Mouse (Mus musculus) activated CD4-positive, CD25-positive, alpha-beta regulatory T cell, adult 4 months (primary cell): ENCODE data around the gene Nufip2. TPM values are rescaled to one million over a fixed set of nuclear protein-coding genes. Genes with fewer than 3 reads are reported as not detected.
"Not testable (repeated sequence)": the region's sequence is repeated elsewhere in the genome, so short reads cannot be mapped to it uniquely, and the experiment has no call there.

Experiments used
- ATAC-seq: one replicate; pipeline ENCODE4 v1.8.0; 2017
- polyA plus RNA-seq, 2 experiments: library from polyadenylated mRNA; unstranded; fragments of 100-300 nt; shearing (Covaris generic); gene quantifications; one replicate each; pipeline ENCODE4 v1.2.1; 2017

Nufip2 gene
- polyA plus RNA-seq, 2 experiments from 2014 or later = 16.2 to 20.5 TPM

- ATAC-seq = no peak
These were observed 27.8 kb downstream of the Nufip2 start for GRCm38 (mm10) chr11:77713736-77714135.

GRCm38 (mm10) chr11:77719055-77719454 lies 33.1 kb downstream of the Nufip2 start:
- no peak for ATAC-seq

- ATAC-seq = no peak
These were observed 35.4 kb downstream of the Nufip2 start for GRCm38 (mm10) chr11:77721389-77721788.

- no peak for ATAC-seq
These were observed 38.8 kb downstream of the Nufip2 start for GRCm38 (mm10) chr11:77724766-77725165.

GRCm38 (mm10) chr11:77725183-77725582 lies 39.2 kb downstream of the Nufip2 start, which contains the start of gene Cryba1:
Cryba1 (minus strand) TSS chr11:77725283.
- ATAC-seq = no peak

GRCm38 (mm10) chr11:77728587-77728986 lies 42.6 kb downstream of the Nufip2 start:
- ATAC-seq = no peak

DNA sequence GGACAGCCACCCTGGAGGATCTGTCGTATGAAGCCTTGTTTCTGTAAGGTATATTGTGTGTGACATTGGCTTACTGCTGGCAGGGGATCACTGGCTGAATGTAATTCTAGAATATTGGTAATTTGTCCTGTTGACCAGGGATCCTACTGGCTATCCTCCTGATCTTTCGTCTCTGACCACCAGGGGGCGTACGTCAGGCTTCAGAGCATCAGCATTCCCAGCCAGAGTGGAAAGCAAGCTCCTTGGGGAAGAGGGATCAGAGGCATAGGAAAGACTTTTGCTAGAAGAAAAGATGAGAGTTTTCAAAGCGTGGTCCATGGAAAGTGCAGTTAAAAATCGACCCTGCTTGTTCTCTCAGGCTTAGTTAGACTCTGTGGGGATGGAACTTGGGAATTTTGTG lies 51.3 kb downstream of the Nufip2 start:
- ATAC-seq = no peak

DNA sequence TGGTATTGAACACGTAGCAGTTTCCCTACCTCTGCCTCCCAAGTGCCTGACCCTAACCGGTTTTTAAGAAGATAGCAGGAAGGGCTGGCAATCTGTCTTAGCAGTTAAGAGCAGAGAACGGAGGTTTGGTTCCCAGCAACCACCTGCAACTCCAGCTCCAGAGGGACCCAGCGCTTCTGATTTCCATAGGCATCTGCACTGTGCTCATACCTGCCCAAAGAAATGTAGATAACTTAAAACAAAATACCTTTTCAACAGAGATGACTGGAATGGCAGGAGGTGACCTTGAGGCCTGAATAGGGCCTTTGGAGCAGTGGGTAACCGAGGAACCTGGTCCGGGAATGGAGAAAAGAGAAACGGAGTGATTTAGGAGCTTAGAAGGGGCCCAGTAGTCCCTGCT lies 52.6 kb downstream of the Nufip2 start:
- no peak for ATAC-seq

DNA sequence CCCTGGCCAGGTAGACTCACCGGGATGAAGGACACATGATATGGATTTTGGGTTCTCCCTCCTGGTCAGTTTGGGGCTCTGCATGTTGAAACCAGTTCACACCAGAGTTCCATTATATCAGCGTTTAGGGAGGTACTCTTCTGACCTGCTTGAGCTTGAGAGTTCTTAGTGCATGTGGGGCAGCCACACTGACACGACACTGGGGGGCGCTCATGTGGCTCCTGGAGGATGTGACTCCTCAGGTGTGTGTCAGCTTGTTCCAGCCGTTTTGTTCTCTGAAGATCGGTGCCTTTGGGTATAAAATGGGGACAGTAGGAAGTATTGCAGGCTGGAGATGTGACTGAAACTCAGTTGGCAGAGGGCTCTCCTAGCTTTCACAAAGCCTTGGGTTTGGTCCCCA lies 58.0 kb downstream of the Nufip2 start:
- no peak for ATAC-seq

- no peak for ATAC-seq
These were observed 60.7 kb downstream of the Nufip2 start for GRCm38 (mm10) chr11:77746652-77747051.

GRCm38 (mm10) chr11:77747103-77747502 lies 61.1 kb downstream of the Nufip2 start:
- not testable (repeated sequence) for ATAC-seq

DNA sequence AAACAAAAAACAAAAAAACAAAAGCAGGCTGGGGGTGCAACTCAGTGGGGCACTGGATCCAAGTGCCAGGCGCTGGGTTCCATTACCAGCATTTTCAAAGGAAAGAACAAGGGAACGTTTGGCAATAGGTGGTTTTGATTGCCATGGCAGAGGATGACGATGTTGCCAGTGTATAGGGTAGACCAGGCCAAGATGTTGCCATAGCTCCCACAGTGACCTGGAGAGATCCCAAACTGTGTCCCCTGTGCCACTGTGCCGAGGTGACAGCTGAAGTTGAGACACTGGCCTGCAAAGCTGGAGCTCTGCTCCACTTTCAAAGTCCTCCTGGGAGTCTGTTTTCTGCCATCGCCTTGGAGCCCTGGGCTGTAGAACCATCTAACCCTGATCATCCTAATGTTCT lies 63.0 kb downstream of the Nufip2 start:
- no peak for ATAC-seq

DNA sequence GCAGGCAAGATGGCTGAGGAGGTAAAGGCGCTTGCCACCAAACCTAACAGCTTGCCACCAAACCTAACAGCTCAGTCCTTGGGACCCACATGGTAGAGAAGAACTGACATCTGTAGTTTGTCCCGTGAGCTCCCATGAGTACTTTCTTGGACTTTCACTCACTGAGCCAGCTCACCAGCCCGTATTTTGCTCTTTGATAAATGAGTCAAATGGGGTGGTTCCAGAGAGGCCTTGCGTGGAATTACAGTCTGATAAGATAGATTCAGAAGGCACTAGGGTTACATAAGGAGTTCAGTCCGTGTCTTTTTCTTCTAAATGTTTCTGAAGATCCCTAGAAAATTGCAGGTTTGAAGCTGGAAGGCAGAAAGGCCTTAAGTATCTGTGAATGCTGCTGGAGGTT lies 66.6 kb downstream of the Nufip2 start:
- no peak for ATAC-seq

- ATAC-seq = no peak
These were observed 67.5 kb downstream of the Nufip2 start for GRCm38 (mm10) chr11:77753469-77753868.

DNA sequence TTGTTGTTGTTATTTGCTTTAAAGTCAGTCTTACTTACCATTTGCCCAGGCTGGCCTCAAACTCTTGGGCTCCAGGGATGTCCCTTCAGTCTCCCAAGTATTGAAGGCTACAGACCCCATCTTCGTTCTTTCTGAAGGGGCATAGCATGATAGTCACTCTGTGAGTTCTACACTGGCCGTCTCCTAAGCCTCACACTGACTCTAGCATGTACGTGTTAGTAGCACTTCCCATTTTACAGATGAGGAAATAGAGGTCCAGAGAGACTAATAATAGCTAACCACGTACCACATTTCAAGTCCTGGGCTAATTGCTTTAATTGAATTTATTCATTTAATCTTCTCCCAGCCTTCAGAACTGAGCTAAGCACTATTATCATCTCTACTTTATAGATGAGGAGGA lies 74.1 kb downstream of the Nufip2 start:
- ATAC-seq = no peak

- ATAC-seq = peak; percentile 80
These were observed 77.1 kb downstream of the Nufip2 start, which contains the start of gene Myo18a for GRCm38 (mm10) chr11:77762783-77763672. Myo18a (plus strand) TSS chr11:77763246.

DNA sequence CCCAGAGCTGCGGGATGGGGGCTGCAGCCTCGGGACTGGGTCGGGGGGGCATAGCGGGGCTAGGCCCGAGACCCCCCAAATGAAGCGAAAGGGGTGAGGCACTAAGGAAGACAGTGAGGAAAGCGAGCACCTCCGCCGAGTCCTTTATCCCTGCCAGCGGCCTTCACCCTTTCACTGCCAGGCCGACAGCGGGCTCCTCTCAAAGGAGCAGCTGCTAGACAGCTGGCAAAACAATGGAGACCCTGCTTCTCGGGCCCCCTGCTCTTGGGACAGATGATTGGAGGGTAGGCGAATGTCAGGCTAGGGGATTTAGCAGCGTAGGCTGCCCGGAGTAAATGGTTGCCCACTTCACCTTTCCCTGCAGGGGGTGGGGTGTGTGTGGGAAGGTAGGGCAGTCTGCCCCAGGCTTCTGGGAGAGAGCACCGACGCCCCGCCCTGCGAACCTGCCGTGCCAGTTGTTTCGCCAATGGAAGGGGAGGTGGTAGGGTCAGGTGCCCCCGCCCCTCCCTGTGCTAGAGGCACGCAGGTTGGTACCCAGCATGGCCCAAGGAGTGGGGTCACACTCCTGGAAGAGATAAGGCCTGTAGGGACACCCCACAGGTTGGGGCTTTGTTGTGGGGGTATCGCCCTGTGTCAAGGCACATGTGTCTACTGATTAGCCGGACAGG lies 77.9 kb downstream of the Nufip2 start:
- no peak for ATAC-seq

DNA sequence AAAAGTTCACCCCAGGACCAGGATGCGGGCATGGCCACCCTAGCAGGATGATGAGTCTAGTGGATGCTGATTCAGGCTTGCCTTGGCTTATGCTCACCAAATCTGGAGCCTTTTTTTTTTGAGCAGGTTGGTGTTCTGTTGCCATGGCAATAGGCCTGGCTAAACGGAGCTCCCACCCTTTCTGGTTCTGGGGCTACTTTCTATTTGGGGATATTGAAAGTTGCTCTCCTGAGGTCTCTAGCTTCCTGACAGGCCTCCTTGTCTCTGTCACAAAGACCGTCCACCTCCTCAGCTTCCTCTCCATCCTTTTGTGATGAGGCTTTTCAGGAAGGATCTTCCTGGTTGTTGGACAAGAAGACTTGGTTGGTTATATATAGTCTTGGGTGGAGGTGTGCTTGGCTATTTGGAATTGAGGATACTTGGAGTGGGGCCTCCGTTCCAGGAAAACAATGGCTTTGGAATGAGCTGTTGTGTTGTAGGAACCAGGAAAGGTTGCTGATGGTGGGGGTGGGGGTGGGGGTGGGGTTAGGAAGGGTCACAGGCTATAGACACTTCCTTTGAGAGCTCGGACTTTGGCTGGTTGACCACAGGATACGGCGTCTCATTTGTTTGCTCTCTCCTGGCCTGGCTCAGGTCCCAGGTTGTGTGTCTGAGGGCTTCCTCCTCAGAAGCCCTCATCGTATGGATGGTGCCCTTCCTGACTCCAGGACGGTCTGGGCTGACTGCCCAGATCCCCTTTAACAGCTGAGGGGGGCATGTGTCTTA lies 78.9 kb downstream of the Nufip2 start:
- no peak for ATAC-seq

- ATAC-seq = no peak
These were observed 79.5 kb downstream of the Nufip2 start for GRCm38 (mm10) chr11:77765459-77765777.

DNA sequence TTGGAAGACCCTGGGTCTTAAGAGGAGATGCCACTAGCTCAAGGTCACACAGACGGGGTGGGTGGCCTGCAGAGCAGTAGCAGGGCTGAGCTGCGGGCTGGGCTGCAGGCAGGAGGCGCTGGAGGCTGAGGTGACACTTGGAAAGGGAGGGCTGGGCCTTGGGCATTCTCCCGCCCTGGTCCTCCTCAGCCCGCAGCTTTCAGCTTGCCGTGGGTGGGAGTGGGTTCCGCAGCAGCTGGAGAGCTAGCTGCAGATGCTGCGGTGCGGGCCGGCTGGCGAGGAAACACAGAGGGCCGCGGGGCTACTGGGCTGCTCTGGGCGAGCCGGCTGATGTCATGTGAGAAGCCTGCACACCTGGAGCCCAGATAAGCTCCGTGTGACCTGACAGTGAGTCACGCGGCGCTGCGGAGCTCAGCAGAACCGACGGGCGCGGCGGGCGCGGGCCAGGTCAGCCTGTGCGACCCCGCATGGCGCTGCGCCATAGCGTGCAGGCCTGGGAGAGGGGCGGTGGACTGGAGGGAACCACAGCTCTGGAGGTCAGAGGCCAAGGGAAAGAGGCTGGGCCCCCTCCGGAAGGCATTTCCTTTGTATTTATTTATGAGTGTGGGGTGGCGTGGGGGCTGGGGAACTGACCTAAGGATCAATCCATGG lies 80.5 kb downstream of the Nufip2 start:
- ATAC-seq = no peak

DNA sequence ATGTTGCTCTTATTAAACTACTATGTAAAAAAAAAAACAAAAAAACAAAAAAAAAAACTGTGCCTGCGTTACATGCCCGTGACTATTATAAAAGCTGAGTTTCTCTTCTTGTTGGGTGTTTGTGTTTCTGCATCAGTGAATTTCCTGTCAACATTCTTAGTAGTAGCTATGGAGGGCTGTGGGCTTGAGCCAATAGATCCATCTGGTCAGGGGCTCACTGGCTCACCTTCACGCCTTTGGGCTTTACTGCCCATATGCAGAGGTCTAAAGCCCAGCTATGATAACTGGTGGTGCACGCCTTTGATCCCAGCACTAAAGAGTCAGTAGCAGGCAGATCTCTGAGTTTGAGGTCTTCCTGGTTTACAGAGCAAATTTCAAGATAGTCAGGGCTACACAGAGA lies 83.5 kb downstream of the Nufip2 start:
- no peak for ATAC-seq

GRCm38 (mm10) chr11:77770346-77770745 lies 84.4 kb downstream of the Nufip2 start:
- ATAC-seq = no peak
